Mouse (Mus musculus) kidney, adult 9 months (tissue): ENCODE measurements around the gene Trim8.

Experiments
- DNase-seq: peaks from one replicate; pipeline ENCODE4 v3.0.0; 2022

Gene Trim8

DNA sequence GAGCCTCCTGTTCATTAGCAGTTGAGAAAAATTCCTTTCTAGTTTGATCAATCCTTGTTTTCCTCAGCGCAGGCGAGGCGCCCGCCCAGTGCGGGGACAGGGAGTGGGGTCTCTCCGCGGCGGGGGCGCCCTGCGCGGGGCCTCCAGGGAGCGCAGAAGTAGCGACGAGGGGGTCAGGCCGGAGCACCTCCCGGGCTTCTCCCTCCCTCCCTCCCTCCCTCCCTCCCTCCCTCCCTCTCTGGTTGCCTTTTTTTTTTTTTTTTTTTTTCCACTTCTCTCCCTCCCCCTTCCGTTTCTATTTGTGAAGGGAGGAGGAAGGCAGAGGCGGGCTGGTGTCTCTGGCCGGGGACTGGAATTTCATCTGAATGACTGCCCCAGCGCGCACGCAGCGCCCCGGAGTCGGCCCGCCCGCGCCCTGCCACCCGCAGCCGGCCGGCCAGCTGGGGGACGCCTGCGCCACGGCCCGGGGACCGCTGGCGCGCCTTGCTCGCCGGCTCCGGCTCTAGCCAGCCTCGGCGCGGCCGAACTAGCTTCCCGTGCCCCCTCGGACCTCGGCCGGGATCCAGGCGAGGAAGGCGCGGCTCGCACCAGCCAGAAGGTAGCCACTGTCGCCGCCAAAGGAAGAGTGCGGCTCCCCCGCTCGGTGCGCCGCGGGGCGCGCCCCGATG, at the start of gene Trim8:
Trim8 (plus strand) TSS at position 302 of the 668 bp plus-strand sequence.
- DNase-seq = peak; percentile 85

DNA sequence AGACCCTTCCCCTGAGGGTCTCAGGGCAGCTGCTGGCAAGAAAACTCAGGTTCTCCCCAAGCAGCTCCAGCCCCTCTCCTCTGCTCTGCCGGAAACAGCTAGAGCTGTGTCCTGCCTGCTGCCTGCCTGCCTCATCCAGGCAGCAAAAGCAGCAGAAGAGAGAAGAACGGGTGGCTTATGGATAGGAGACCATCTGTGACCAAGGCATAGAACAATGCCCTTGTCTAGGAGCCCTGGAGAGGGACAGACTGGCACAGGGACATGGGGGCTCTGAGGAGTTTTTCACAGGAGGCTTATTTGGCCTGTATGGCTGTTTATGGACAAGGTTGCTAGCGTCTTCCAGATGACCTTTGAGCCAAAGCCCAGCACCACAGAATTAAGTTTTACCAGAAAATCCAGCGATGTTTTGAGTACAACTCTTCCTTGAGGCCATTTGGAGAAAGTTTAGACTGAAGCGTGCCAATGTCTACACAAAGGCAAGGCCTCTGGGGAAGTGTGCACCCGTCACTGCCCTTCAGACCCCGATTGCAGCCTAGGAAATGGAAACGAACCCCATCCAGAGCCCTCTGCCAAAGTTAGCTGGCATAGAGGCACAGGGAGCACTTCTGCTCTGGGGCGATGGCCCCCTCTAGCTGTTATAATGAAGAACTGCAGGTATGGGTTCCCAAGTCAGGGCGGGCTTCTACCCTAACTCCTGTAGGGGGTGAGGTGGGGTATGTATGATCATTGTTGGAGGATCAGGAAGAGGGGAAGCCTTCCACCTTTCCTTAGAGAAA, 49.3 kb upstream of the Trim8 start:
- peak; percentile 72 for DNase-seq

GRCm38 (mm10) chr19:46452916-46453315, 48.6 kb upstream of the Trim8 start:
- DNase-seq = no peak

- no peak for DNase-seq
Measured at GRCm38 (mm10) chr19:46454126-46454880, 47.2 kb upstream of the Trim8 start.

DNA sequence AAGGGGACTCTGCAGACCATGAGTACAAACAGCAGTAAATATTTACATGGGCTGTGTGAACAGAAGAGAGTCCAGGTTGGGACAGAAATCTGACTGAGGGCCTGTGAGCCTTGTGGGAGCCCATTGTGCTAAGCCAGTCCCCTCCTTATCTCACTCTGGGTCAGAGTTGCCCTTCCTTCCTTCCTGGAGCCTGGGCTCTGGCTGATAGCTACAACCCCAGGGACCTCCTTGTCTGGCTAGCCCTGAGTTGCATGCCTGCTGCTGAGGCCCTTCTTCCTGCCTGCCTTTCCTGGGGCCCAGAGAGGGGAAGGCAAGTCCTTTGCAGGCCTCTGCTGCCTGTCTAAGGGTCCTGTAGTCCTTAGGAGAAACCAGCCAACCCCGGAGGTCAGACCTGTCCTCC, 46.5 kb upstream of the Trim8 start:
- peak; percentile 68 for DNase-seq

GRCm38 (mm10) chr19:46455556-46455955, 45.9 kb upstream of the Trim8 start:
- DNase-seq = no peak

DNA sequence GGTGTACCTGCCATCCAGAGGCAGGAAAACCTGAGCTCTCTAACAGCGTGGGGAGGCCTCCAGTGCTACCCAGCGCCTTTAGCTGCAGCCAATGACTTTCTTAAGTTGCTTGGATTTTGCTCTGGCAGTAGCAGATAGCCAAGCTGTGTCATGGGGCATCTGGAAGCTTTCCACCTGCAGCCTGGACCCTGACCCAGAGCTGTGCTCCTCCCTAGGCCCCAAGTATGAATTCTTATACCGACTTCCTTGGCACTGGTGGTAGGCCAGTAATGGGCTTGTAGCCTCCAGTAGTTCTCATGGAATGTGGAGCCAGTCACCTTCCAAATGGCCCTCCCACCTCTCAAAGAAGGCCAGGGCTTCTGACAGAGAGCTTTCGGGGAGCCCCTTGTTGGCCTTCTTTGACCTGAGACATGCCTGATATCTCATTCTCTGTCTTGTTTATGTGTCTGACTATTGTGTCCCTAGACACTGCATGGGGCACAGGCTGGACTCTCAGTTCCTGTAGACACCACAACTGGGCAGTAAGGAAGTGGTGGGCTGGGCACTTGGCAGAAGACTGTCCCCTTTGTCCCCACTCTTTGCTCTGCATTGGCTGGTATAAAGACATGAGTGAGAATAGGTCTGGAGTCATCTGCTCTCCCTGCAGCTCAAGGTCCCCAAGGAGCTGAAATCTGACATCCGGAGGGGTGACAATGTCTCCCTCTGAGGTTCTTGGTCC, 45.3 kb upstream of the Trim8 start:
- DNase-seq = peak; percentile 94

DNA sequence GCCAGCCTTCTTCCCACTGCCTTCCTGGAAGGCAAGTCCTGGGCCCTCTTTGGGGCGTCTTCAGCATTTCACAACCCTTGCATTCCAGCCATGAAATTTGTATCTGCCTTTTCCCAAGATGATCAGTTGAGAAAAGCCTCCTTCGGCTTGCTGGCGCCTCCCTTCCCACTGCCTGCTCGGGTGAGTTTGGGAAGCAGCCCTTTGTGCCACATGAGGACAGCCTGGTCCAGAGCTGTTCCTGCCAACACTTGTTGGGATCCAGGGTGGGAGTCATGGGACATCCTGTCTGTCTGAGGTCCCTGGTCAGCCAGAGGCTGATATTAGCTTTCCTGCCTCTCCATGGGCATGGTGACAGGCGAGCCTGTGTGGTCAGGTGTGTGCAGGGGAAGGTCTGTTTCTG, 43.7 kb upstream of the Trim8 start:
- DNase-seq = no peak

DNA sequence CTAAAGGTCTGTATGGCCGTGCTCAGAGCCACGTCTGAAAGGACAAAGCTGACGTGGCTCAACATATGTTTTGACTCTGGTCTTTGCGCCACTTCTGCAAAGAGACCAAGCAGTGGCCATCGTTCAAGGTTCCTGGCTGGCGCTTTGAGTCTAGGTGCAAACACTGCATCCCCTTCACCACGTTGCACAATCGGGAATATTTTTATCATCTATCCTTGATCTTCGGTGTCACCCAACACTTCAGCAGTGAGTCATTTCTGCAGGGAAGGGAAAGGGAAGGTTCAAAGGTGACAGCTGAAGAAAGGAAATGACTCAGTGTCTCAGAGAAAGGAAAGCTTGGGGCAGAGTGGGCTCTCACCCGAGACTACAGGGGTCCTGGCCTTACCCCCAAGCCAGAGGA, 42.2 kb upstream of the Trim8 start:
- DNase-seq = no peak

DNA sequence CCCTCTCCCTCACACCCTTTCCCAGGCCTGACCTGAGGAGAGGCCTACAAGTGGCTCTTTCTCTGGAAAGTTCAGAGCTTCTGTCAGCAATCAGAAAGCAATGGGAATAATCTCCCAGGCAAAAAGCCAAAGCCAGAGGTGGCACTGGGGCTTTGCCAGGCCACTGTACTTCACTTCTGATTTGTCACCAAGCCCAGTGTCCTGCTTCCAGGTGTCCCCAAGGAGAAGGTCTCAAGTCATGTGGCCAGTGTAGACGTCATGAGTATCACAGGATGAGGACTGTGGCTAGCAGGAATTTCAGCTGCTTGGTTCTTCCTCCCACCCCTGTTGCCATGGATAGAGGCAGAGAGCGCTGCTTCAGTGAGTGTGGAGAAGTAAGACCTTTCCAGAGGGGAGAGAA, 41.6 kb upstream of the Trim8 start:
- DNase-seq = no peak

GRCm38 (mm10) chr19:46462574-46462973, 38.9 kb upstream of the Trim8 start:
- peak; percentile 74 for DNase-seq

DNA sequence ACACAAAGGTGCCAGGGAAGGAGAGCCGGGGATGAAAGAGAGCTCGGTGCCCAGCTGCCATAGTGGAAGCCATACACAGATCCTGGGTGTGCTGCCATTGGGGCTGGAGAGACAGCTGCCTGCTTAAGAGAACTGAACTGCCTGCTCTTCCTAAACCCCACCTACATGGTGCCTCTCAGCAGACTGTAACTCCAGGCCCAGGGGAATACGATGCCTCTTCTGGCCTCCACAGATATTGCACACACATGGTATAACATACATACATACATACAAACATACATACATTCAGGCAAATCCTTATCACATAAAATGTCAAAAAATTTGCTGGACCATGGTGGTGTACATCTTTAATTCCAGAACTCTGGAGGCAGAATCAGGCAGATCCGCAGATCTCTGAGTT, 38.1 kb upstream of the Trim8 start:
- no peak for DNase-seq

DNA sequence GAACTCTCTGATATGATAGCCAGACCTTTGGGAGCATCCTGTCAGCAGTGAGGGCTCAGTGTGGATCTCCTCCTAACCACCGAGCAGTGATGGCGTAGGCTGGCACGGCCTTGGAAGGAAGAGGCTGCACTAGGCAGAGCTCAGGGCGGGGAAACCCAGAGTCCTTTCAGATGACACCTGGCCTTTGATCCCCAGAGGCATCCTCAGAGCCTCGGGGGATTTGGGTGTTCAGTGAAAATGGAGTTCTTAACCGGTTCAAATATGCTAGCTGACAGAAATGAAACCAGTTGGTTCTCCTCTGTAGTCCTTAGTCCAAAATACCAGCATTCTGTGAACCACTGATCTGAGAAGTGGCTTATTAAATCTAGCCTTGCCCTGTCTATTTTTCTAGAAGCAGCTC, 35.3 kb upstream of the Trim8 start:
- DNase-seq = no peak

DNA sequence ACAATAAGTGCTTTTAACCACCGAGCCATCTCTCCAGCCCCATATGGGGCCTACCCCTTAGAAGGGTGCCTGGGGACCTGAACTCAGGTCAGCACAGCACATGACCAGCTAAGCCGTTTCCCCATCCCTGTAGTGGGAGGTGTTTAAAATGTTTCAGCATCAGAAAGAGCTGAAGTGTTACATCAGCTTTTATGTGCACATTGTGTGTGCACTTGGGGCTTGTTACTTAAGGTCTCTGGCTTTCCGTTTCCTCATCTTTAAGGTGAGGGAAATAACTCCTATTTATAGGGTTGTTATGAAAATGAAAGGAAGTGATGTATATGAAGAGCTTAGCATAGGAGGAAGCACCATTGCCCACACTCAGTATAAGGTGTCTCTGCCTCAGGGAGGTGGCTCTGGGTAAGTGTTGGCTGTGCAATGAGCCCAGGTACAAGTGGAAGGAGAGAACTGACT, 34.4 kb upstream of the Trim8 start:
- no peak for DNase-seq

- DNase-seq = no peak
Measured at GRCm38 (mm10) chr19:46470364-46471240, 30.9 kb upstream of the Trim8 start.

- no peak for DNase-seq
Measured at GRCm38 (mm10) chr19:46471324-46472093, 30.0 kb upstream of the Trim8 start.

DNA sequence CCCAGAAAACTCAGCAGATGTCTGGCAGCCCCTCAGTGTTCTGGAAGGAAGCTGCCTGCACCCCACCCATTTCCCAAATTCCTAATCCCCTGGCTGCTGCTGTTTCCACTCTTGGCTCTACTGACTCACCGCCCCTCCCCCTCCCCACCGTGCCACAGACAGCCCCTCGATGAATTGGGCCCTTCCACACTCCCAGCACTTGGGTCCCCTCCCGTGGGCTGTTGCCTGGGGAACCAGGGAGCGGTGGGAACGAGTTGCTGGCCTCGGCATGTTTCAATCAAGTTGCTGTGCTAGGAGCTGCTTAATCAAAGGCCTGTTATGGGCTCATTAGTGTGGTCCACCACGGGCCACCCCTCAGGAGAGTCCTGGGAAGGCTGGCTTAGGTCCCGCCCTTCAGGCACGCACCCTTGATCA, 24.1 kb upstream of the Trim8 start:
- no peak for DNase-seq

DNA sequence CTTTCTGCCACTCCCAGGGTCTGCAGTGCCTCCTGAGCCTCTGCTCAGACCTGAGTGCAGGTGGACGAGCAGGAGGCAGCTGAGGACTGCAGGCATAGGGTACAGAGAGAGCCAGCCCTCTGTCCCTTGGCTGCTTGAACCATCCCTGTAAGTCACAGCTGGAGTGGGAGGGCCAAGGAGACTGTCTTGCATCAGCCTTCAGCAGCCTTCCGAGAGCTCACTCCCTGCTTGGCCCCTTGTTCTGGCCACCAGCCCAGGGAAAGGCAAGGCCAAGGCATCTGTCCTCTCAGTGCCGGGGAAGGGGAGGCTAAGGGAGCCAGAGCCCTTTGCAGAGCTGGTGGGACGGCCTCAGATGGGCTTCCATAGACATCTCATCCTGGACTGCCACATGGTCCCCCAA, 23.3 kb upstream of the Trim8 start:
- no peak for DNase-seq

DNA sequence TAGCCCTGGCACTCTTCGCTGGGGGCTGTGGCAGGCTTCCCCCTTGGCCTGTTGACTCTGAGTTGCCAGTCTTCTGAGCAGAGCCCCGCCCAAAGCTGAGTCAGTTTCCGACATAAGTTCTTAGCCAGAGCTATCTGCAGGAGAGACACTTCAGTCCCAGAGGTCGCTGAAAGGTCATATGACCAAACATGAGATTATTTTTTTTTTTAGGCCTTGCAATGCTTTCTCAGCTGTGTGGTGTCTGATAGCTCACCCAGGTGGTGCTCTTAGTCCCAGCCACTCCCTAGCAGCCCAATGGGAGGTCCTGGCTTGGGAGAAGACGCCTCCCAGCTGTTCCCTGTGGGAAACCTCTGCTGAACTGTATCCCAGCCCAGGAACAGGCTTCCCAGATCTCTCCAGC, 22.7 kb upstream of the Trim8 start:
- DNase-seq = peak; percentile 71

- no peak for DNase-seq
Measured at GRCm38 (mm10) chr19:46479306-46480075, 22.0 kb upstream of the Trim8 start.
